Mouse (Mus musculus): ENCODE data around the gene Tmem189.

The Tmem189 gene

GRCm38 (mm10) chr2:167689501-167690218 lies at the start of gene Tmem189:
TSS of gene Tmem189 (minus strand) at chr2:167689822.
- DNase-seq (ENCODE audit: low spot score in 2 of 2) = peak in 1 of 2 experiments; percentile 40

GRCm38 (mm10) chr2:167739030-167739429 lies 49.4 kb upstream of the Tmem189 start:
- DNase-seq (ENCODE audit: low spot score in 2 of 2) = no peak

- DNase-seq (ENCODE audit: low spot score in 2 of 2) = no peak
Measured at GRCm38 (mm10) chr2:167734861-167735260, 45.2 kb upstream of the Tmem189 start.

- DNase-seq (ENCODE audit: low spot score in 2 of 2) = no peak
Measured at GRCm38 (mm10) chr2:167731149-167731548, 41.5 kb upstream of the Tmem189 start.

- no peak for DNase-seq (ENCODE audit: low spot score in 2 of 2)
Measured at GRCm38 (mm10) chr2:167730036-167730435, 40.4 kb upstream of the Tmem189 start.

GRCm38 (mm10) chr2:167727161-167727560 lies 37.5 kb upstream of the Tmem189 start:
- peak; percentile 52 to 54 for DNase-seq (ENCODE audit: low spot score in 2 of 2)

- no peak for DNase-seq (ENCODE audit: low spot score in 2 of 2)
Measured at GRCm38 (mm10) chr2:167725879-167726278, 36.3 kb upstream of the Tmem189 start.

- DNase-seq (ENCODE audit: low spot score in 2 of 2) = no peak
Measured at GRCm38 (mm10) chr2:167723589-167724206, 34.1 kb upstream of the Tmem189 start.

- DNase-seq (ENCODE audit: low spot score in 2 of 2) = no peak
Measured at GRCm38 (mm10) chr2:167722538-167722937, 32.9 kb upstream of the Tmem189 start.

- no peak for DNase-seq (ENCODE audit: low spot score in 2 of 2)
Measured at GRCm38 (mm10) chr2:167721159-167721882, 31.7 kb upstream of the Tmem189 start.

GRCm38 (mm10) chr2:167719520-167719919 lies 29.9 kb upstream of the Tmem189 start:
- no peak for DNase-seq (ENCODE audit: low spot score in 2 of 2)

GRCm38 (mm10) chr2:167717208-167717607 lies 27.6 kb upstream of the Tmem189 start:
- DNase-seq (ENCODE audit: low spot score in 2 of 2) = no peak

GRCm38 (mm10) chr2:167715008-167715407 lies 25.4 kb upstream of the Tmem189 start:
- no peak for DNase-seq (ENCODE audit: low spot score in 2 of 2)

GRCm38 (mm10) chr2:167714298-167714697 lies 24.7 kb upstream of the Tmem189 start:
- no peak for DNase-seq (ENCODE audit: low spot score in 2 of 2)

- no peak for DNase-seq (ENCODE audit: low spot score in 2 of 2)
Measured at GRCm38 (mm10) chr2:167712872-167713821, 23.5 kb upstream of the Tmem189 start.

- no peak for DNase-seq (ENCODE audit: low spot score in 2 of 2)
Measured at GRCm38 (mm10) chr2:167710574-167710973, 21.0 kb upstream of the Tmem189 start.

GRCm38 (mm10) chr2:167709969-167710368 lies 20.3 kb upstream of the Tmem189 start:
- no peak for DNase-seq (ENCODE audit: low spot score in 2 of 2)

GRCm38 (mm10) chr2:167708373-167708772 lies 18.8 kb upstream of the Tmem189 start:
- no peak for DNase-seq (ENCODE audit: low spot score in 2 of 2)

- no peak for DNase-seq (ENCODE audit: low spot score in 2 of 2)
Measured at GRCm38 (mm10) chr2:167706183-167706939, 16.7 kb upstream of the Tmem189 start.

GRCm38 (mm10) chr2:167704409-167704808 lies 14.8 kb upstream of the Tmem189 start:
- DNase-seq (ENCODE audit: low spot score in 2 of 2) = no peak

GRCm38 (mm10) chr2:167702126-167702525 lies 12.5 kb upstream of the Tmem189 start:
- no peak for DNase-seq (ENCODE audit: low spot score in 2 of 2)

Measured in cerebellum, postnatal 4 days (tissue).